Mouse (Mus musculus): ENCODE measurements at regions not wholly inside any gene's neighbourhood (a gene's known extent, or its start where the extent isn't known, plus 50 kb on each side); places are given as distances from the start of the nearest gene placed in this dataset.

GRCm38 (mm10) chrX:139392777-139393176 is 59.3 kb downstream of the Trap1a start:
- TF ChIP-seq CTCF (IDR thresholded peaks at IDR 0.05; ENCODE audit: borderline replicate concordance, control insufficient read depth, extremely low read depth, insufficient read depth, low read length, poor library complexity), result no peak
- TF ChIP-seq POLR2A (IDR thresholded peaks at IDR 0.05; ENCODE audit: control insufficient read depth, extremely low read depth, insufficient read depth, low read length, poor library complexity), result no peak
